Mouse (Mus musculus) heart, embryonic 10.5 days (tissue): Measurements from ENCODE around the gene Hes1. TPM values are rescaled to one million over a fixed set of nuclear protein-coding genes. Genes with fewer than 3 reads are reported as not detected.
A peak's percentile ranks its signal among the peaks of the same experiment; 100 is the strongest.
"Not testable (repeated sequence)": the region's sequence is repeated elsewhere in the genome, so short reads cannot be mapped to it uniquely, and the experiment has no call there.

Experiments used
- DNase-seq: peaks from one replicate; pipeline ENCODE4 v3.0.0-alpha.2; 2017; ENCODE audit warnings: low spot score
- H3K27ac ChIP-seq: fragments of 300-500 bp; sonication (generic); 2 replicates; pipeline ENCODE4 v1.5.1; 2016; ENCODE audit warnings: mild to moderate bottlenecking
- H3K27me3 ChIP-seq: fragments of 300-500 bp; sonication (generic); 2 replicates; pipeline ENCODE4 v1.6.1; 2016; ENCODE audit warnings: mild to moderate bottlenecking; ENCODE audit not compliant: poor library complexity, insufficient read depth, severe bottlenecking
- H3K36me3 ChIP-seq: fragments of 300-500 bp; sonication (generic); 2 replicates; pipeline ENCODE4 v1.6.1; 2016; ENCODE audit warnings: mild to moderate bottlenecking, moderate library complexity
- H3K4me1 ChIP-seq: fragments of 300-500 bp; sonication (generic); 2 replicates; pipeline ENCODE4 v1.6.1; 2016; ENCODE audit warnings: mild to moderate bottlenecking
- H3K4me3 ChIP-seq: fragments of 300-500 bp; sonication (generic); 2 replicates; pipeline ENCODE4 v1.5.1; 2016; ENCODE audit warnings: mild to moderate bottlenecking, moderate library complexity
- H3K9me3 ChIP-seq: fragments of 300-500 bp; sonication (generic); 2 replicates; pipeline ENCODE4 v1.6.1; 2016; ENCODE audit warnings: mild to moderate bottlenecking, moderate library complexity
- WGBS: fragments of 180-500 bp; shearing (Covaris S2); methylation state at CpG from one replicate; pipeline ENCODE4 v1.1.7; 2016; 5-methylcytosine and 5-hydroxymethylcytosine counted together
- polyA plus RNA-seq: library from polyadenylated mRNA; unstranded; fragments of >200 nt; fragmentation: Nextera tagmentation; extraction: Ambion mirVana; gene quantifications from 2 replicates; pipeline ENCODE4 v1.2.1, GENCODE M21; 2016

The Hes1 gene
- polyA plus RNA-seq, 1 experiment from 2014 or later: 35.2 TPM

- peaks cover 14% of the 10 kb centered on the region; the same call in 1 of the 2 replicates for H3K27me3 ChIP-seq
- no peak overlapping the region for H3K27ac ChIP-seq
- H3K36me3 ChIP-seq: no peaks in the 10 kb centered on the region
- H3K4me3 ChIP-seq: no peak overlapping the region
- H3K4me1 ChIP-seq: peaks cover 26% of the 10 kb centered on the region
- H3K9me3 ChIP-seq: no peaks in the 10 kb centered on the region
- DNase-seq: no peak
- 79% methylated on average over 3 of the region's 3 CpGs for WGBS
These were observed 31.9 kb downstream of the Hes1 start for GRCm38 (mm10) chr16:30096050-30096449.

DNA sequence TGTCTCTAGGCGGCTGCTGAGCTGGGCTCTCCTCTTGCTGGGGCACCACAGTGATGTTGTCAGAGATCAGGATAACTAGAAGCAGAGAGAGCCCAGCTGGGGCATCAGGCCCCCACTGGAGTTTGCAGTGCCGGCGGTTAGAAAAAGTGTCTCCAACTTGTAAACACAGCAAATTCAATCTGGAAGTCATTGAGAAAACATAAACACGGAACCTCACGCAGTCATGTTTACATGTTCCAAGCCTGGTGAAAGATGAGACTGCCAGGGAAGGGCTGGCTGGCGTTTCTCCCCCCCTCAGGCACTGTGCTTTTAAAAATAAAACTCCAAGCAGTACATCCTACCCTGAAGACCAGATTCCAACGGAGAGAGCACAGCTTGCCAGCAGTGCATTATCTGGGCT, 32.3 kb downstream of the Hes1 start:
- DNase-seq: no peak
- WGBS: 13% methylated on average over 7 of the region's 7 CpGs
- Histone ChIP-seq H3K27me3 (peaks cover 14% of the 10 kb centered on the region; the same call in 1 of the 2 replicates), H3K36me3 (no peaks in the 10 kb centered on the region), H3K4me3 (no peak overlapping the region), H3K27ac (0 out of 2 replicates have a peak overlapping the region, but pooled peaks have one; percentile 6), H3K9me3 (no peaks in the 10 kb centered on the region), H3K4me1 (peaks cover 26% of the 10 kb centered on the region)

DNA sequence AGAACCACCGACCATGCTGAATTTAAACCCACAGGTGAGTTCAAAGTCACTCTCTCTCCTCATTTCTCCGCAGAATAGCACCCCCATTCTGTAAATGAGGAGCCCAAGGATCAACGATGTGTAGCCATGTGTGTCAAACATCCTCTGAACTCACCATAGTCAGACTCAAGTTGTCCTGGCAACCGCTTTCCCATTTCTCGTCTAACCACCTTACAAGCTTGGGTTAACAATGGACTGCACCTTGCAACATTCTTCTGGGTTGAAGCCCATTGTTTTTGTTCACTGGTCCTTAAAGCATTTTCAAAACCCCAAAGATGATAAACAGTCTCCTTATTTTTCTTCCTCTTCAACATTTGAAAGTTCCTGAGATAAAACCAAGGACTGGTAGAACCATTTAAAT, 34.9 kb downstream of the Hes1 start:
- H3K4me3 ChIP-seq: no peak overlapping the region
- 76% methylated on average over 5 of the region's 5 CpGs for WGBS

DNA sequence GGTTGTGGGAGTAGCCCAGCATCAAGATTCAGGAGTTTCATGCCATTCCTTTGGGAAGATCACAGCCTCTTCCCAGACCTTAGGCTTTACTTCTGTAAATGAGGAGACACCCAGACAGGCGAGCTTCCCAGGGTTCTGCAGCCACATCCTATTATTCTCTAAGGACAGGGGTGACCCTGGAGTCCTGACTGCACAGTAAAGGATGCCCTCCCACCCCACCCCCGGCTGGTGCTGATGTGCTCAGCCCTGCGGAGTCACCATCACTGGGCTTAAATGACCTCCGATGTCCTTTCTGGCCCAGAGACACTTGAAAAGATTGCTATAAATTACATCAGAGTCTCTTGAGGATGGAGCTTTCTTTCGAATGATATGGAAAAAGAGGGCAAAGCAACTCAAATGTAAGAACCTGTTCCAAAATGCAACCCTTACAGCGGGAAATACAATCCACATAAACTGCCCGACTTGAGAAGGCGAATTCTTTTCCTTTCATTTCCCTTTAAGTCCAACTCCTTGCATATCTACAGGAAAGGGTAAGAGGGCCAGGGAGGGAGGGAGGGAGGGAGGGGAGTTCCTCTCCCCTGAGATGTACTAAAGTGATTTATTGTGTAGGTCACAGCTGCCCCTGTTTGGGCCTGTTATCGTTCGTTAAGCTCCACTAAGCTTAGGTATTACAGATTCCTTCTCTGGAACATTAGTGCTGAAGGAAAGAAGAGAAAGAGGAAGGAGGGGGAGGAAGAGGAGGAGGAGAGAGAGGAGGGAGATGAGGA, 38.1 kb downstream of the Hes1 start:
- no peak for DNase-seq
- Histone ChIP-seq H3K27me3 (peaks cover 21% of the 10 kb centered on the region), H3K9me3 (no peaks in the 10 kb centered on the region), H3K36me3 (no peaks in the 10 kb centered on the region), H3K4me1 (peaks cover 22% of the 10 kb centered on the region), H3K4me3 (no peak overlapping the region), H3K27ac (peak overlapping the region; percentile 47; the same call in 1 of the 2 replicates)
- 22% methylated on average over 10 of the region's 10 CpGs for WGBS

More for the DNA sequence above, 34.9 kb downstream of the Hes1 start:
- H3K36me3 ChIP-seq: no peaks in the 10 kb centered on the region
- no peak overlapping the region for H3K27ac ChIP-seq
- peaks cover 9% of the 10 kb centered on the region; the same call in 1 of the 2 replicates for H3K27me3 ChIP-seq
- no peak for DNase-seq
- H3K9me3 ChIP-seq: no peaks in the 10 kb centered on the region
- peaks cover 40% of the 10 kb centered on the region for H3K4me1 ChIP-seq

DNA sequence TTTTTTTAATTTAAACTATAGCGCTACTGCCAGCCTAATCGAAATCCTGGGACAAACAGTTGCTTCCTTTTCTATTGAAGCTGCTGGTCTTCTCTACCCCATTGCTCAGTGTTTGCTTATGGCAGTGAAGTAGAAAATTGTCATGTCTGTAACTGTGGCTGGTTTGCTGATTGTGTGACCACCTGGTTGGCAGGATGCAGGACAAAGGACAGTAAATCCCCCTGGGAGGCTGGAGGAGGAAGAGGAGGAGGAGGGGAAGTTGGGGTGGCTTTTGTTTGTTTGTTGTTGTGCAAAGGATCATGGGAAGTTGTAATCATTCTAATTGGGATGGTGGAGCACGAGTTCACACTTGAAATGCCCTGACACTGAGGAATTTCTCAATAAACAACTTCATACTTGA, 38.8 kb downstream of the Hes1 start:
- Histone ChIP-seq H3K4me1 (peaks cover 22% of the 10 kb centered on the region), H3K27ac (no peak overlapping the region), H3K27me3 (peaks cover 21% of the 10 kb centered on the region), H3K36me3 (no peaks in the 10 kb centered on the region), H3K4me3 (no peak overlapping the region), H3K9me3 (no peaks in the 10 kb centered on the region)
- WGBS: 28% methylated on average over 3 of the region's 3 CpGs
- DNase-seq: no peak

- Histone ChIP-seq H3K27ac (no peak overlapping the region), H3K36me3 (no peaks in the 10 kb centered on the region), H3K4me1 (peaks cover 22% of the 10 kb centered on the region), H3K4me3 (no peak overlapping the region), H3K27me3 (peaks cover 21% of the 10 kb centered on the region), H3K9me3 (no peaks in the 10 kb centered on the region)
- no peak for DNase-seq
- 67% methylated on average over 6 of the region's 6 CpGs for WGBS
These were observed 39.3 kb downstream of the Hes1 start for GRCm38 (mm10) chr16:30103495-30103894.

GRCm38 (mm10) chr16:30104363-30104762, 40.2 kb downstream of the Hes1 start:
- no peaks in the 10 kb centered on the region for H3K36me3 ChIP-seq
- peaks cover 21% of the 10 kb centered on the region for H3K27me3 ChIP-seq
- no peaks in the 10 kb centered on the region for H3K9me3 ChIP-seq
- DNase-seq: no peak
- H3K27ac ChIP-seq: no peak overlapping the region
- H3K4me1 ChIP-seq: peaks cover 22% of the 10 kb centered on the region
- WGBS: 76% methylated on average over 3 of the region's 3 CpGs
- no peak overlapping the region for H3K4me3 ChIP-seq

GRCm38 (mm10) chr16:30105476-30105875, 41.3 kb downstream of the Hes1 start:
- peaks cover 14% of the 10 kb centered on the region for H3K4me1 ChIP-seq
- no peak overlapping the region for H3K4me3 ChIP-seq
- H3K36me3 ChIP-seq: no peaks in the 10 kb centered on the region
- WGBS: 85% methylated on average over 7 of the region's 7 CpGs
- no peak for DNase-seq
- H3K27ac ChIP-seq: no peak overlapping the region
- peaks cover under 1% of the 10 kb centered on the region; the same call in 1 of the 2 replicates for H3K9me3 ChIP-seq
- H3K27me3 ChIP-seq: peaks cover 12% of the 10 kb centered on the region

- H3K4me3 ChIP-seq, DNase-seq, H3K36me3 ChIP-seq, H3K4me1 ChIP-seq, H3K9me3 ChIP-seq, H3K27ac ChIP-seq: not testable (repeated sequence)
- H3K27me3 ChIP-seq: peaks cover 12% of the 10 kb centered on the region
- WGBS: 88% methylated on average over 11 of the region's 11 CpGs
These were observed 44.0 kb downstream of the Hes1 start for GRCm38 (mm10) chr16:30108167-30108566.

GRCm38 (mm10) chr16:30110466-30110865, 46.3 kb downstream of the Hes1 start:
- peaks cover 14% of the 10 kb centered on the region for H3K27me3 ChIP-seq
- H3K9me3 ChIP-seq: peaks cover 3% of the 10 kb centered on the region; the same call in 1 of the 2 replicates
- H3K27ac ChIP-seq: no peak overlapping the region
- H3K36me3 ChIP-seq: no peaks in the 10 kb centered on the region
- H3K4me1 ChIP-seq: peaks cover 10% of the 10 kb centered on the region
- no peak overlapping the region for H3K4me3 ChIP-seq
- no peak for DNase-seq
- WGBS: 88% methylated on average over 3 of the region's 3 CpGs

GRCm38 (mm10) chr16:30111069-30111468, 46.9 kb downstream of the Hes1 start:
- H3K27me3 ChIP-seq: peaks cover 16% of the 10 kb centered on the region
- H3K27ac ChIP-seq: no peak overlapping the region
- no peak for DNase-seq
- peaks cover 10% of the 10 kb centered on the region for H3K4me1 ChIP-seq
- H3K4me3 ChIP-seq: no peak overlapping the region
- no peaks in the 10 kb centered on the region for H3K36me3 ChIP-seq
- H3K9me3 ChIP-seq: peaks cover 3% of the 10 kb centered on the region; the same call in 1 of the 2 replicates

DNA sequence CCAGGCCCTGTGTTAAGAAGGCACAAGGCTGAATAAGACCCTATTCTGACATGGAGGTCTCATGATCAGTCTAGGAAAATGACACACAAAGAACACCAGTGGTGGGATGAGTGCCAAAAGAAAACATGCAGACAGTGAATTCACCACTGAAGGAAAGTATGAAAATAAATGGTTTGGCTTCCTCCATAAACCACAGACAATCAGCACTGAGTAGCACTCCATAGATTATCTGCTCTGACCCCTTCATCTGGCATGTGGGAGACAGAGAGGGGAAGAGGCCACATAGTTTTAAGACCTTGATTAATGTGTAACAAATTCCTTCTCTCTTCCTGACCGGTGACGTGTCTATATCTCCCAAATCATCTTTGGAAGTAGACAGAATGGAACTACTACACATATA, 47.4 kb downstream of the Hes1 start:
- Histone ChIP-seq H3K27ac (no peak overlapping the region), H3K4me1 (peaks cover 15% of the 10 kb centered on the region), H3K27me3 (peaks cover 13% of the 10 kb centered on the region), H3K4me3 (no peak overlapping the region), H3K36me3 (no peaks in the 10 kb centered on the region), H3K9me3 (peaks cover 3% of the 10 kb centered on the region; the same call in 1 of the 2 replicates)
- DNase-seq: no peak
- 69% methylated on average over 2 of the region's 2 CpGs for WGBS

DNA sequence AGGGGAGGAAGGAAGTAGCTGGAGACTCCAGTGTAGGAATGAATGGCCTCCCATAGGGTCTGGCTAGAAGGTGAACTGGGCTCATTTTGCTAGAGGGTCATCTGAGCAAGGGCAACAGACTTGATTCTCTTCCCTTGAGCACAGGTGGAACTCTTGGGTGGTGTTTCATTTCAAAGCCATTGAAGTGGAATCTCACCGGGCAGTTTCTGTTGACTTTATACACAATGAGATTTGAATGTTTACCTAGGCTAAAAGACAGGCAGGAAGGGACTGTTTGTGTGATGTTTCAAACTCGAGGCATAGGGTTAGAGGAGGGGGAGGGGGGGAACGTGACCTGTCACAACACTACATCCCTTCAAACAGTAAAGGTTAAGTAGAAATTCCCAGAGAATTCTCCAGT, 49.0 kb downstream of the Hes1 start:
- 21% methylated on average over 3 of the region's 3 CpGs for WGBS
- Histone ChIP-seq H3K27ac (no peak overlapping the region), H3K9me3 (peaks cover 3% of the 10 kb centered on the region; the same call in 1 of the 2 replicates), H3K4me1 (peaks cover 15% of the 10 kb centered on the region), H3K27me3 (peaks cover 7% of the 10 kb centered on the region), H3K4me3 (no peak overlapping the region), H3K36me3 (no peaks in the 10 kb centered on the region)
- no peak for DNase-seq
